Mouse (Mus musculus) layer of hippocampus, postnatal 14 days (tissue): ENCODE data around the gene Kcnj2. TPM values are rescaled to one million over a fixed set of nuclear protein-coding genes. Genes with fewer than 3 reads are reported as not detected.

Experiments
- DNase-seq, 2 experiments: peaks; one replicate each; pipeline ENCODE4 v3.0.0; 2021 to 2022; ENCODE audit warnings: low spot score in 2 of 2, mixed read lengths in 1 of 2
- total RNA-seq, 2 experiments: library from RNA; stranded (reverse); gene quantifications; 2 replicates each; pipeline ENCODE4 v1.2.3; 2021

Gene Kcnj2
- total RNA-seq, 2 experiments from 2014 or later = 5.1 to 6.0 TPM

- no peak for DNase-seq
Observed at GRCm38 (mm10) chr11:111088812-111089211, 22.8 kb downstream of the Kcnj2 start.

GRCm38 (mm10) chr11:111091117-111091516 lies 25.2 kb downstream of the Kcnj2 start:
- DNase-seq = no peak

GRCm38 (mm10) chr11:111092967-111093366 lies 27.0 kb downstream of the Kcnj2 start:
- no peak for DNase-seq

GRCm38 (mm10) chr11:111096612-111097011 lies 30.6 kb downstream of the Kcnj2 start:
- DNase-seq = no peak

GRCm38 (mm10) chr11:111100131-111100530 lies 34.2 kb downstream of the Kcnj2 start:
- no peak for DNase-seq

- no peak for DNase-seq
Observed at GRCm38 (mm10) chr11:111100651-111101050, 34.7 kb downstream of the Kcnj2 start.

- no peak for DNase-seq
Observed at GRCm38 (mm10) chr11:111101620-111102176, 35.7 kb downstream of the Kcnj2 start.

- no peak for DNase-seq
Observed at GRCm38 (mm10) chr11:111104422-111104821, 38.5 kb downstream of the Kcnj2 start.

- DNase-seq = no peak
Observed at GRCm38 (mm10) chr11:111108130-111108529, 42.2 kb downstream of the Kcnj2 start.

- no peak for DNase-seq
Observed at GRCm38 (mm10) chr11:111121514-111121913, 55.5 kb downstream of the Kcnj2 start.

GRCm38 (mm10) chr11:111123324-111123723 lies 57.4 kb downstream of the Kcnj2 start:
- no peak for DNase-seq

GRCm38 (mm10) chr11:111125963-111126362 lies 60.0 kb downstream of the Kcnj2 start:
- no peak for DNase-seq

Other genes with a start within 250 kb of the Kcnj2 start
- 10 to 100 TPM; 17.3 to 23.8 TPM for gene Kcnj16, start 98.1 kb upstream of the Kcnj2 start, total RNA-seq